Mouse (Mus musculus) granulocyte monocyte progenitor cell, adult 5-6 weeks (primary cell): ENCODE data around the gene Rpl9. TPM values are rescaled to one million over a fixed set of nuclear protein-coding genes. Genes with fewer than 3 reads are reported as not detected.

Source experiments
- ATAC-seq: replicated peaks from 2 replicates; pipeline ENCODE4 v1.8.0; 2016; ENCODE audit warnings: mild to moderate bottlenecking, moderate TSS enrichment, inconsistent platforms; ENCODE audit not compliant: poor library complexity, severe bottlenecking
- total RNA-seq, 2 experiments: library from RNA; stranded (forward) in 1 of 2; stranded (reverse) in 1 of 2; fragments of 200-712, 200-1000 nt in 1 of 2; fragments of >200 nt in 1 of 2; fragmentation: Nextera tagmentation in 1 of 2; gene quantifications; 2 replicates each; pipeline ENCODE4 v1.2.3; 2014 to 2017

Gene Rpl9
- total RNA-seq, 2 experiments from 2014 or later, result 1,568 to 3,430 TPM

GRCm38 (mm10) chr5:65387008-65387867 lies 4.0 kb downstream of the Rpl9 start:
- no peak for ATAC-seq

- ATAC-seq, result no peak
Measured at GRCm38 (mm10) chr5:65385704-65386103, 5.5 kb downstream of the Rpl9 start.

DNA sequence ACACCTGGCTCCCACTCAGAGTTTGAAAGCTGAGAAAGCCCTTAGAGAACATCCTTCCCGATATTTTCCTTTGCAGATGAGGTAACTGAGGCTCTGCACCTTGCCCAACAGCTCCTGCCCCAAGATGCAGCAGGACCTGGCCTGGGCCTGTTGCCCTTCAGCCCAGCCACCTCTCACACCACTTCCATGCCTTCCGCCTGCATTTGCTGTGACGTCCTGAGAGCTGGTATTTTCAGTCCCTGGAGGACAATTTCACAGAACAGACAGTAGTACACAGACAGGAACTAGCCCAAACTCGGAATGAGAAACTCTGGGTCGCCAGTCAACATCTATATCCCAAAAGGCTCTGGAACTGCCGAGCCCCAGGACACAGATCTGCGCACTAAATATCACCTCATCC lies 16.5 kb downstream of the Rpl9 start:
- no peak for ATAC-seq

DNA sequence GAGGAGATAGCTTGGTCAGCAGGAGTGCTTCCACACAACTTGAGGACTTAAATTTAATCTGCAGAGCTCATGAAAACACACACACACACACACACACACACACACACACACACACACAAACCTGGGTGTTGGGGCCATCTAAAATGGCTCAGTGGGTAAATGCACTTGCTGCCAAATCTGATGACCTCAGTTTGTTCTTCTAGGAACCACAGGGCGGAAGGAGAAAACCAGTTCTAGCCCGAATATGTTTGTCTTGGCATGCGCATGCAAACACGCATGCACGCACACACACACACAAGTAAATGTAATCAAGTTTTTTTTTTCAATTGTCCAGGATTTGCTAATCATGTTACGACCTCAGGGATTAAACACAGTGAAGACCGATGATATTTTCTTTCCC lies 19.7 kb downstream of the Rpl9 start:
- ATAC-seq, result no peak

DNA sequence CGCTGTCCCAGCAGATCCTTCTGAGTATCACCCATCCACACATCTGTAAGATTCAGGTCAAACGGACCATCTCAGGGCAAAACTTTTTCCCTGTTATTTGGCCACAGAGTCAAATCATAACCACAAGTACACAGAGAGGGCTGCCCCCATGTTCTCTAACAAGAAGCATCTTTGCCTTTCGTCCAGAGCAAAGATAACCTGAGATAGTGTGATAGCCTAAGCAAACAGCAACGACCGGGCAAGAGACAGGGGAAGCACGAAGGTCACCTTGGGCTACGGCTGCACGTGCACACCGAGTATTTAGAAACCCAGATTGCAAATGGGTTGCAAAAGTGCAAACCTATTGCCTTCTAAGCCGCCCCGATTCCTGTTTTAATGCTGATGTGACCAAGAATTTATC lies 23.4 kb downstream of the Rpl9 start:
- no peak for ATAC-seq

DNA sequence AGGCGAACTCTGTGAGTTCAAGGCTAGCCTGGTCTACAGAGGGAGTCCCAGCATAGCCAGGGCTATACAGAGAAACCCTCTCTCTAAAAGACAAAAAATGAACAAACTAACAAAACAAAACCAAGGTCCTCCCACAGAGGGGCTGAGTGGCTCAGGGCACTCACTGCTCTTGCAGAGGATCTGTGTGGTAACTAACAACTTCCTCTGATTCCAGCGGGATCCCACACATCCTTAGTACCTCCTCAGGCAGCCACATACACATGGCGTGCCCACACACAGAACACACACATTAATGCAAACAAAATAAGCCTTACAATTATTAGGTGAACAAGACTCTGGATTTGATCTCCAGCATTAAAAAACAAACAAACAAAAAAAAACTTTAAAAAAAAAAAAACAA lies 33.5 kb downstream of the Rpl9 start:
- peak; percentile 80 for ATAC-seq

GRCm38 (mm10) chr5:65356851-65357250 lies 34.4 kb downstream of the Rpl9 start:
- peak; percentile 97 for ATAC-seq

DNA sequence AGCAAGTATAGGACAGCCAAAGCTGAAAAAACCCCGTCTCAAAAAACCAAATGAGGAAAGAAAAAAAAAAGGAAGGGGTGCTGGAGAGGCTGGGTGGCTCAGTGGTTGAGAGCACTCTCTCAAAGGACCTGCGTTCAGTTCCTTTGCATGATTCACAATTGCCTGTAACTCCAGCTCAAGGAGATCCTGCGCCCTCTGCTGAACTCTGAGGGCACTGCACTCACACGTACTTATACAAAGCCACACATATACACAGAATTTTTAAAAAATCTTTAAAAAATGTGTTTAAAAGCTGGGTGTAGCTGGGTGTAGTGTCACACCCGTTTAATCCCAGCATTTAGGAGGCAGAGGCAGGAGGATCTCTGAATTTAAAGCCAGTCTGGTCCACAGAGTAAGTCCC lies 36.3 kb downstream of the Rpl9 start:
- no peak for ATAC-seq

- peak; percentile 25; the same call in 1 of the 2 replicates for ATAC-seq
Measured at GRCm38 (mm10) chr5:65354097-65354496, 37.1 kb downstream of the Rpl9 start.

GRCm38 (mm10) chr5:65350508-65350907 lies 40.7 kb downstream of the Rpl9 start:
- ATAC-seq, result no peak

- ATAC-seq, result no peak
Measured at GRCm38 (mm10) chr5:65348168-65348567, 43.1 kb downstream of the Rpl9 start, which contains the start of gene Klb. TSS of gene Klb (plus strand) at chr5:65348314.

- no peak for ATAC-seq
Measured at GRCm38 (mm10) chr5:65340167-65340566, 51.1 kb downstream of the Rpl9 start.

DNA sequence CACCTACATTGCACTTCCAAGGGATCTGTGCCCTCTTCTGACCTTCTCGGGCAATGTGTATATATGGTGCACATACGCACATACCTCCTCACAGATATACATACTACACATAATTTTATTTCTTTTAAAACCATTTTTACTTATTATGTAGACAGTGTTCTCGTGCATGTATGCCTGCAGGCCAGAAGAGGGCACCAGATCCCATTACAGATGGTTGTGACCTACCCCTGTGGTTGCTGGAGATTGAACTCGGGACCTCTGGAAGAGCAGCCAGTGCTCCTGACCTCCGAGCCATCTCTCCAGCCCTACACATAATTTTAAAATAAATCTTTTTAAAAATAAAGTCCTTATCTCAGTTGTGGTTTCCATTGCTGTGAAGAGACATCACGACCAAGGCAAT lies 52.9 kb downstream of the Rpl9 start:
- no peak for ATAC-seq

Other genes starting within 250 kb of the Rpl9 start
- gene Wdr19, start 191.7 kb downstream of the Rpl9 start, total RNA-seq (2014; fragmentation: Nextera tagmentation), result 5.2 and 6.3 TPM in 2 replicates
- 3.8 and 4.4 TPM in 2 replicates for gene Wdr19, start 191.7 kb downstream of the Rpl9 start, total RNA-seq (2017)
- 78.7 and 111 TPM in 2 replicates for gene Rfc1, start 55.8 kb downstream of the Rpl9 start, total RNA-seq (2014; fragmentation: Nextera tagmentation)
- gene Rfc1, start 55.8 kb downstream of the Rpl9 start, total RNA-seq (2017), result 128 and 130 TPM in 2 replicates
- gene Klb, start 43.1 kb downstream of the Rpl9 start, total RNA-seq (2014; fragmentation: Nextera tagmentation), result not detected in 2 replicates
- not detected in 2 replicates for gene Klb, start 43.1 kb downstream of the Rpl9 start, total RNA-seq (2017)
- 34.2 and 43.8 TPM in 2 replicates for gene Lias, start 53 bp upstream of the Rpl9 start, total RNA-seq (2014; fragmentation: Nextera tagmentation)
- gene Lias, start 53 bp upstream of the Rpl9 start, total RNA-seq (2017), result 40.3 and 50.7 TPM in 2 replicates
- 54.7 and 56.1 TPM in 2 replicates for gene Ugdh, start 44.5 kb upstream of the Rpl9 start, total RNA-seq (2014; fragmentation: Nextera tagmentation)
- gene Ugdh, start 44.5 kb upstream of the Rpl9 start, total RNA-seq (2017), result 76.1 and 83.4 TPM in 2 replicates
- not detected in 2 replicates for gene Gm43552, start 101.4 kb upstream of the Rpl9 start, total RNA-seq (2014; fragmentation: Nextera tagmentation)
- not detected in 2 replicates for gene Gm43552, start 101.4 kb upstream of the Rpl9 start, total RNA-seq (2017)
- gene Smim14, start 145.7 kb upstream of the Rpl9 start, total RNA-seq (2014; fragmentation: Nextera tagmentation), result 127 and 147 TPM in 2 replicates
- 95.5 and 104 TPM in 2 replicates for gene Smim14, start 145.7 kb upstream of the Rpl9 start, total RNA-seq (2017)
- gene Ube2k, start 145.8 kb upstream of the Rpl9 start, total RNA-seq (2014; fragmentation: Nextera tagmentation), result 151 and 175 TPM in 2 replicates
- 34.3 and 49.7 TPM in 2 replicates for gene Ube2k, start 145.8 kb upstream of the Rpl9 start, total RNA-seq (2017)